Mouse (Mus musculus): ENCODE data around the gene Izumo1.

The Izumo1 gene

GRCm38 (mm10) chr7:45618316-45618715, 3.3 kb upstream of the Izumo1 start:
- DNase-seq (ENCODE audit: low read depth, low spot score) = no peak

- no peak for DNase-seq (ENCODE audit: low read depth, low spot score)
These were observed 2.0 kb upstream of the Izumo1 start for GRCm38 (mm10) chr7:45619592-45619991.

- no peak for DNase-seq (ENCODE audit: low read depth, low spot score)
These were observed 1.9 kb downstream of the Izumo1 start for GRCm38 (mm10) chr7:45623507-45623906.

GRCm38 (mm10) chr7:45624718-45625117, 3.1 kb downstream of the Izumo1 start:
- no peak for DNase-seq (ENCODE audit: low read depth, low spot score)

GRCm38 (mm10) chr7:45625481-45625880, 3.9 kb downstream of the Izumo1 start:
- DNase-seq (ENCODE audit: low read depth, low spot score) = no peak

GRCm38 (mm10) chr7:45626571-45627076, 5.0 kb downstream of the Izumo1 start:
- no peak for DNase-seq (ENCODE audit: low read depth, low spot score)

- no peak for DNase-seq (ENCODE audit: low read depth, low spot score)
These were observed 5.7 kb downstream of the Izumo1 start, which contains the start of gene Rasip1 for GRCm38 (mm10) chr7:45627261-45627660. Gene Rasip1 (plus strand): TSS chr7:45627488.

GRCm38 (mm10) chr7:45628364-45629294, 7.0 kb downstream of the Izumo1 start:
- peak; percentile 96 for DNase-seq (ENCODE audit: low read depth, low spot score)

GRCm38 (mm10) chr7:45630064-45630907, 8.7 kb downstream of the Izumo1 start:
- no peak for DNase-seq (ENCODE audit: low read depth, low spot score)

- DNase-seq (ENCODE audit: low read depth, low spot score) = no peak
These were observed 10.9 kb downstream of the Izumo1 start for GRCm38 (mm10) chr7:45632499-45632898.

- peak; percentile 51 for DNase-seq (ENCODE audit: low read depth, low spot score)
These were observed 13.5 kb downstream of the Izumo1 start for GRCm38 (mm10) chr7:45634946-45635681.

- DNase-seq (ENCODE audit: low read depth, low spot score) = no peak
These were observed 14.4 kb downstream of the Izumo1 start for GRCm38 (mm10) chr7:45635711-45636688.

GRCm38 (mm10) chr7:45637710-45638109, 16.1 kb downstream of the Izumo1 start:
- no peak for DNase-seq (ENCODE audit: low read depth, low spot score)

- no peak for DNase-seq (ENCODE audit: low read depth, low spot score)
These were observed 17.2 kb downstream of the Izumo1 start for GRCm38 (mm10) chr7:45638623-45639401.

- no peak for DNase-seq (ENCODE audit: low read depth, low spot score)
These were observed 18.0 kb downstream of the Izumo1 start, which contains the start of gene Mamstr for GRCm38 (mm10) chr7:45639561-45640027. Gene Mamstr (plus strand): TSS chr7:45639977.

GRCm38 (mm10) chr7:45640191-45640957, 18.8 kb downstream of the Izumo1 start:
- no peak for DNase-seq (ENCODE audit: low read depth, low spot score)

- DNase-seq (ENCODE audit: low read depth, low spot score) = no peak
These were observed 19.9 kb downstream of the Izumo1 start for GRCm38 (mm10) chr7:45641391-45642040.

- no peak for DNase-seq (ENCODE audit: low read depth, low spot score)
These were observed 20.5 kb downstream of the Izumo1 start for GRCm38 (mm10) chr7:45642083-45642482.

All from CD4-positive, CD25-positive, alpha-beta regulatory T cell, adult 2 months (primary cell).